Mouse (Mus musculus): Measurements from ENCODE around the gene Hoxc9.

Hoxc9 gene

GRCm38 (mm10) chr15:102955833-102956640, 20.2 kb upstream of the Hoxc9 start:
- no peak for DNase-seq (ENCODE audit: low read depth, low spot score)

- DNase-seq (ENCODE audit: low read depth, low spot score), result no peak
Observed at GRCm38 (mm10) chr15:102956906-102957305, 19.3 kb upstream of the Hoxc9 start.

GRCm38 (mm10) chr15:102959663-102960191, 16.5 kb upstream of the Hoxc9 start:
- DNase-seq (ENCODE audit: low read depth, low spot score), result no peak

- no peak for DNase-seq (ENCODE audit: low read depth, low spot score)
Observed at GRCm38 (mm10) chr15:102961728-102962127, 14.5 kb upstream of the Hoxc9 start.

GRCm38 (mm10) chr15:102962492-102962891, 13.7 kb upstream of the Hoxc9 start:
- DNase-seq (ENCODE audit: low read depth, low spot score), result no peak

GRCm38 (mm10) chr15:102963259-102963658, 13.0 kb upstream of the Hoxc9 start:
- DNase-seq (ENCODE audit: low read depth, low spot score), result no peak

GRCm38 (mm10) chr15:102963671-102964640, 12.3 kb upstream of the Hoxc9 start:
- DNase-seq (ENCODE audit: low read depth, low spot score), result no peak

- DNase-seq (ENCODE audit: low read depth, low spot score), result no peak
Observed at GRCm38 (mm10) chr15:102965003-102965891, 11.0 kb upstream of the Hoxc9 start.

- peak; percentile 23 for DNase-seq (ENCODE audit: low read depth, low spot score)
Observed at GRCm38 (mm10) chr15:102965892-102966775, 10.1 kb upstream of the Hoxc9 start.

GRCm38 (mm10) chr15:102966776-102967311, 9.4 kb upstream of the Hoxc9 start, which contains the start of gene Hoxc10:
Hoxc10 (plus strand) TSS chr15:102966796.
- no peak for DNase-seq (ENCODE audit: low read depth, low spot score)

GRCm38 (mm10) chr15:102967312-102967510, 9.0 kb upstream of the Hoxc9 start, which contains the start of gene Hoxc5:
Hoxc5 (plus strand) TSS chr15:102967443.
- DNase-seq (ENCODE audit: low read depth, low spot score), result no peak

GRCm38 (mm10) chr15:102967511-102968397, 8.5 kb upstream of the Hoxc9 start:
- no peak for DNase-seq (ENCODE audit: low read depth, low spot score)

GRCm38 (mm10) chr15:102969296-102969695, 6.9 kb upstream of the Hoxc9 start:
- no peak for DNase-seq (ENCODE audit: low read depth, low spot score)

GRCm38 (mm10) chr15:102970740-102971139, 5.5 kb upstream of the Hoxc9 start:
- DNase-seq (ENCODE audit: low read depth, low spot score), result peak; percentile 46

- no peak for DNase-seq (ENCODE audit: low read depth, low spot score)
Observed at GRCm38 (mm10) chr15:102972254-102972653, 4.0 kb upstream of the Hoxc9 start.

- DNase-seq (ENCODE audit: low read depth, low spot score), result no peak
Observed at GRCm38 (mm10) chr15:102972753-102973152, 3.5 kb upstream of the Hoxc9 start.

- no peak for DNase-seq (ENCODE audit: low read depth, low spot score)
Observed at GRCm38 (mm10) chr15:102975034-102975433, 1.2 kb upstream of the Hoxc9 start.

GRCm38 (mm10) chr15:102975688-102976111, 539 bp upstream of the Hoxc9 start:
- no peak for DNase-seq (ENCODE audit: low read depth, low spot score)
